Mouse (Mus musculus) gastrocnemius, postnatal 10 days (tissue): Measurements from ENCODE around the gene Phb. TPM values are rescaled to one million over a fixed set of nuclear protein-coding genes. Genes with fewer than 3 reads are reported as not detected.

ENCODE experiments used
- DNase-seq: peaks from one replicate; pipeline ENCODE4 v3.0.0; 2021; ENCODE audit warnings: mixed read lengths
- total RNA-seq, 2 experiments: library from RNA; stranded (reverse); gene quantifications; 2 replicates each; pipeline ENCODE4 v1.2.3; 2021

The Phb gene
- total RNA-seq, 2 experiments from 2014 or later, result 139 to 155 TPM

- DNase-seq, result no peak
Measured at GRCm38 (mm10) chr11:95712085-95712562, 45.4 kb downstream of the Phb start.

GRCm38 (mm10) chr11:95712563-95713224 lies 45.9 kb downstream of the Phb start, which contains the start of gene Zfp652:
TSS of gene Zfp652 (plus strand) at chr11:95712673.
- peak; percentile 78 for DNase-seq

DNA sequence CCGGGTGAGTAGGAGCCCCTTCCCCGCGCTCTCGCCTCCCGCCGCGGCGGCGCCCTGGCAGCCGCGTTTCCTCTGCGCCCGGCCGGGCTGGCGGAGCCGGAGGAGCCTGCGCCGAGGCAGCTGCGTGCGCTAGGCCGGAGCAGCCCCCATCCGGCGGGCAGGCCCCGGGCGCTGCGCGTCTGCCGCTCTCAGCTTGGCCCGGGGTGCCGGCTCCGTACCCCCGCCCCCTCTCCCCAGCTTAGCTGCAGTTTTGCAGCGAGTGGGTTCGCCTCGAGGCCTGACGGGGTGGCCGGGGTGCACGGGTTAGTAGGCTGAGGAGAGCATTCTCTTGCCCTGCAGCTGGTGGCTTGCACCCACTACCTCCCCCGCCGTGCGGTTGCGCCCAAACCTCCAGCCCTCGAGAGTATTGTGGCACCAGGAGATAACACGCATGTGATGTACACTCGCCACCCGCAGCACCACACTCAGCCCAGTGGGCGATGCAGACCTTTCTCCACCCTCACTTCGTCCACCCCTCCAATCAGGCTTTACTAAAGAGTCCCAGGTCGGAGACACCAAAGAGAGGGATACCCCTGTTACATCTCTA lies 46.6 kb downstream of the Phb start:
- DNase-seq, result peak; percentile 58

DNA sequence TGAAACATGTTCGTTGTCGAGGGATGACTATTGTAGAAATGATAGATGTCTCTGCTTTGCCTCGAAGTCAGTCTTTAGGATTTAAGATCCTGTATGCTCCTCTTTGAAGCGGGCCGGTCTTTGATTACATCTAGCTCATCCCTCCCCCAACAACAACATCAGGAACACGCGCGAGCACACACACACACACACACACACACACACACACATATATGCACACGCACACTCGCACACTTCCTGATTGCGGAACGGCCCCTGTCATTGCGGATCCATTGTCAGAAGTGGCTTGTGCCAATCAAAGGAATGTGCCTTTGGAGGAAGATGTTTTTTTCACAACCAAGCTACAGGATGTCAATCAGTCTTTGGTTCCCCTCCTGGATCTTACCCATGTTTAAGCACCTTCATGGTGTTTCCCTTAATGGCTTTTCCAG lies 47.1 kb downstream of the Phb start:
- no peak for DNase-seq

DNA sequence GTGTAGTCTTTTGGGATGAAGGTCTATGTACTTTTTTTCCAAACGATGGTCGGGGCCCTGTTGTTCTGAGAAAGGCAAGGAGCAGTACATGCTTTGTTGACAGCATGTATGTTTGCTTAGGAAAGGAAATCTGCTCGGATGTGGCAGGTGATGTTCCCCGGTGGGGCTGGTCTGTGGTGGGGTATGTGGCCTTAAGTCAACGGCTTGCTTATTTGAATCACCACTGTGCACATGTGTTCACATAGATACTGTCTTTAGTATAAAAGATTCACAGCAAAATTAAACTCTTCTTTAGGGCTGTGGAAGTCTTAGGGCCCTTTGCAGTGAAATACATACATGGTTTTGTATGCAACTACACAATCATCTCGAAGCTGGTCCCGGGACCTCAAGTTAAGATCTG lies 47.7 kb downstream of the Phb start:
- DNase-seq, result no peak

DNA sequence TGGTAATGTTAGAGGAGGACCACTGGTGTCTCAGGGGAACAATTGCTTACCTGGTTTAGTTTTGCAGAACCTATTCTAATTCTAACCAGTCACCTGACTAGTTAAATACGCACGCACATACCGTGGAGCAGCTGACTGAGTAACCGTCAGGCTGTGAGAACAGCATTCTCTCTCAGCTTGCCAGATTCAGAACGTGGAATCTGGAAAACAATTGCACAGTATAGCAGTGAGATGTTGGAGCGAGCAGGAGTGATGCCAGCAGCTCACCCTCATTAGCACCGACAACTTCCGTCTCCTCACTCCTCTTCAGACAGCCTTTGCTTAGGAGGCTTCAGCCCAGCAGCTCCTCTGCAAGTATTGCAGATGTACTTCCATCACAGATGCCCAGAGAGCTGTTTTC lies 49.4 kb downstream of the Phb start:
- DNase-seq, result no peak

DNA sequence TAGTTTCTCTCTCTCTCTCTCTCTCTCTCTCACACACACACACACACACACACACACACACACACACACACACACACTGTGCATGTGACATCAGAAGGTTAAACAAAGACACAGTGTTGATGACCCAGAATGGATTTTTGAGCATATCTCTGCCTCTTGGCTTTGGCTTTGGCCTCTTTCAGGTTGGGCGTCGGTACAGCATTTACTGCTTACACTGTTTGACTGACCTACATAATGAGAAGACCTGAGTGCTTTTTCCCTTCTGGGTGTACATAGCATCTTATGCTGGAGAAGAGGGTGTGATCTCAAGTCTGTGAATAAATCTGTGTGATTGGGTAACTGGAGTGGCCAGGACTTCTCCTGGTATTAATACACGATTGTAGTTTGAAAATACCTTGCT lies 52.6 kb downstream of the Phb start:
- DNase-seq, result no peak

- DNase-seq, result no peak
Measured at GRCm38 (mm10) chr11:95723287-95723686, 56.5 kb downstream of the Phb start, which contains the start of gene B130006D01Rik. TSS of gene B130006D01Rik (plus strand) at chr11:95723587.

DNA sequence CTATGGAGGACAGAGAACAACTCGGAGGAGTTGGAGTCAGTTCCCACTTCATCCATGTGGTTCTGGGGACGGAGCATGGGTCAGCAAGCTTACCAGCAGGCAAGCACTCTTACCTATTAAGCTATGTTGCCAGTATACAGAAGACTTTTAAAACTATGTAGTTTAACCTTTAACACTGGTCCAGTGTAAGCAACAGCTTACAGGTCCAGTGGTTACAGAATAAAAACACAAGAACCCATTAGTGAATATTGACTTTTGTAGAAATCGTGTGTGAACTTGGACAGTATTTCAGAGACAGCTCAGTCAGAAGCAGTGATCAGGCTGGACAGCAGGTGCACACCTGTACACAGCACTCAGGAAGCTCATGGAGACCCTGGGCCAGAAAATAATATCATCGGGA lies 57.7 kb downstream of the Phb start:
- DNase-seq, result no peak

GRCm38 (mm10) chr11:95726156-95726555 lies 59.4 kb downstream of the Phb start:
- DNase-seq, result no peak

DNA sequence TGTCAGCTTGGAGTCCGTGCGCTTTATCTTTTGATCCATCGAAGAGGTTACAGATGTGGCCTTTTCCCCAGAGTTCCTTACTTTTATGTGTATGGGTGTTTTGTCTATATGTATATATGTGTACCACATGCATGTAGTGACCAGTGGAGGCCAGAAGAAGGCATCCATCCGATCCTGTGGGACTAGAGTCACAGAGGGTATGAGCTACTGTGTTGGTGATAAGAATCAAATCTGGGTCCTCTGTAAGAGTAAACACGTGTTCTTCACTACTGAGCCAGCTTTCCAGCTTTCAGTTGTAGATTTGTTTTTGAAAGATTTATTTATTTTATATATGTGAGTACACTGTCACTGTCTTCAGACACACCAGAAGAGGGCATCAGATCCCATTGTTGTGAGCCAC lies 61.2 kb downstream of the Phb start:
- DNase-seq, result no peak

- no peak for DNase-seq
Measured at GRCm38 (mm10) chr11:95728916-95729907, 62.5 kb downstream of the Phb start.

Other genes starting within 250 kb of the Phb start
- gene Nxph3, start 152.4 kb upstream of the Phb start, total RNA-seq, result 1 to 10 TPM in 1 of 2 experiments, under 1 TPM in 1; 0.87 to 1.1 TPM
- 1 to 10 TPM; 8.1 to 8.5 TPM for gene Ngfr, start 79.2 kb upstream of the Phb start, total RNA-seq
- 10 to 100 TPM; 51.1 to 54.5 TPM for gene Zfp652, start 45.7 kb downstream of the Phb start, total RNA-seq
- under 1 TPM; 0.42 to 0.90 TPM for gene B130006D01Rik, start 56.6 kb downstream of the Phb start, total RNA-seq
- gene Phospho1, start 157.5 kb downstream of the Phb start, total RNA-seq, result 100 to 1,000 TPM; 131 to 134 TPM
- 1 to 10 TPM; 7.0 to 9.4 TPM for gene Gngt2, start 170.3 kb downstream of the Phb start, total RNA-seq
- gene Abi3, start 175.5 kb downstream of the Phb start, total RNA-seq, result 1 to 10 TPM; 3.4 to 7.1 TPM
- gene B4galnt2, start 247.9 kb downstream of the Phb start, total RNA-seq, result not detected